In the genomic region with DNA sequence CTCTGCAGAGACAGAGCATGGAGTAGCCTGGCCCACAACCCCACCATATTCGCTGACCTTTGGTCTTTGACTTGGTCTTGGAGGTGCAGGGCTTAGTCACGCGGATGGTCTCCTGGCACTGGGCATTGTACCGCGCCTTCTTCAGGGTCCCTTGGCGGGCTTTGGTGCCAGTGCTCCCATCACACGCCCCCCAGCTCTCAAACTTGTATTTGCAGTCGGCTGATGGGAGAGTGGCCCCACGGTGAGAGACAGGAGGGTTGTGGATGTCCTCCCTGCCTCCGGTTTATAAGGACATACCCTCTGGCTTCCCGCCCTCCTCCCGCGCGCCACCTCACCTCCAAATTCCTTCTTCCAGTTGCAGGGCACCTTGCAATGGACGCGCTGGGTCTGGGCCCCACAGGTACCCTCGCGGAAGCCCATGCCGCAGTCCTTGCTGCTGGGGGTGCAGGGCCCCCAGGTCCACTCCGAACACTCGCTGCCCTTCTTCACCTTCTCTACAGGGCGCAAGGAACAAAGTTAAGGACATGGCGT, we compare ENCODE assay signal across 9 mouse cellular contexts. TPM values are rescaled to one million over a fixed set of nuclear protein-coding genes. Genes with fewer than 3 reads are reported as not detected.
A peak's percentile ranks its signal among the peaks of the same experiment; 100 is the strongest.
DNase-seq lines count a peak whose midpoint lies in the region; ATAC-seq and TF ChIP-seq lines count a peak whose summit lies in the region.
"Had no signal": no experiment of that assay in that cellular context is flagged by ENCODE, and none has a peak within 500 bp of the region (broad histone marks: within the 10 kb centered on the region; RNA-seq: fewer than 3 reads in every experiment).

No protein-coding gene starts in this region.

- H3K27me3 ChIP-seq in ES-Bruce4 (ENCODE audit: control insufficient read depth, insufficient read depth, low read length, poor library complexity, severe bottlenecking) = no peaks in the 10 kb centered on the region
- H3K27me3 ChIP-seq in forebrain, embryonic 16.5 days (replicated peaks; ENCODE audit: control insufficient read depth, insufficient read depth, low read length) = no peaks in the 10 kb centered on the region
- H3K27me3 ChIP-seq in limb, embryonic 10.5 days (ENCODE audit: low read depth, poor library complexity, severe bottlenecking) = no peaks in the 10 kb centered on the region

- TF ChIP-seq POLR2A in ES-Bruce4 (IDR thresholded peaks at IDR 0.05; ENCODE audit: insufficient read depth, low read length) = no peak

- H3K27ac ChIP-seq in ES-Bruce4 (ENCODE audit: insufficient read depth, low read length) = peak overlapping the region; percentile 50
- H3K27ac ChIP-seq in forebrain, embryonic 16.5 days (ENCODE audit: low read length) = peak overlapping the region; percentile 77; the same call in 1 of the 2 replicates
- peak overlapping the region; percentile 100 for H3K27ac ChIP-seq in limb, embryonic 10.5 days

- DNase-seq in cerebellum, adult 11-12 months = peak; percentile 55
- peak; percentile 68 for DNase-seq in limb, embryonic 10.5 days (ENCODE audit: low spot score)
- peak; percentile 29 for DNase-seq in retina, postnatal 1 day
- DNase-seq in frontal cortex, postnatal 36 days (ENCODE audit: low spot score in 2 of 2) = no peak
- no peak for DNase-seq in spleen, postnatal 10 days (ENCODE audit: low spot score in 2 of 2)

- no peak for ATAC-seq in cerebellum, adult (ENCODE audit: insufficient number of reproducible peaks, low FRiP score, low TSS enrichment)
- no peak for ATAC-seq in forebrain, embryonic 16.5 days

- peak overlapping the region; percentile 86 for H3K4me3 ChIP-seq in ES-Bruce4 (ENCODE audit: low read depth, low read length)
- H3K4me3 ChIP-seq in forebrain, embryonic 16.5 days (replicated peaks; ENCODE audit: low read length) = peak overlapping the region; percentile 67
- H3K4me3 ChIP-seq in limb, embryonic 10.5 days = peak overlapping the region; percentile 88
- H3K4me3 ChIP-seq: myocyte had no signal

- H3K9ac ChIP-seq in ES-Bruce4 (ENCODE audit: low read depth, poor library complexity, severe bottlenecking) = peak overlapping the region; percentile 46
- peak overlapping the region; percentile 79 for H3K9ac ChIP-seq in forebrain, embryonic 16.5 days (replicated peaks; ENCODE audit: low read depth, low read length)

- WGBS in forebrain, embryonic 16.5 days = under 1% methylated on average over 23 of the region's 23 CpGs
- WGBS in limb, embryonic 10.5 days = under 1% methylated on average over 23 of the region's 23 CpGs

- peak overlapping the region; percentile 86 for H3K4me2 ChIP-seq in forebrain, embryonic 16.5 days (ENCODE audit: low read length)

- 0 out of 2 replicates have a peak, but pooled peaks cover 3% of the 10 kb centered on the region for H3K36me3 ChIP-seq in ES-Bruce4 (ENCODE audit: control insufficient read depth, insufficient read depth, low read length, poor library complexity, severe bottlenecking)
- no peaks in the 10 kb centered on the region for H3K36me3 ChIP-seq in forebrain, embryonic 16.5 days (ENCODE audit: control insufficient read depth, insufficient read depth)
- peaks cover 60% of the 10 kb centered on the region for H3K36me3 ChIP-seq in limb, embryonic 10.5 days

- H3K9me3 ChIP-seq in ES-Bruce4 (replicated peaks; ENCODE audit: control insufficient read depth, insufficient read depth, low read length, poor library complexity, severe bottlenecking) = no peaks in the 10 kb centered on the region
- no peaks in the 10 kb centered on the region for H3K9me3 ChIP-seq in forebrain, embryonic 16.5 days (ENCODE audit: control insufficient read depth, low read length)
- no peaks in the 10 kb centered on the region for H3K9me3 ChIP-seq in limb, embryonic 10.5 days (replicated peaks)

- H3K4me1 ChIP-seq in ES-Bruce4 (ENCODE audit: control insufficient read depth, insufficient read depth, low read length) = peaks cover 10% of the 10 kb centered on the region
- peaks cover 27% of the 10 kb centered on the region for H3K4me1 ChIP-seq in forebrain, embryonic 16.5 days (replicated peaks; ENCODE audit: control insufficient read depth, insufficient read depth, low read length)
- peaks cover 65% of the 10 kb centered on the region for H3K4me1 ChIP-seq in limb, embryonic 10.5 days

- no peak for TF ChIP-seq CTCF in ES-Bruce4 (IDR thresholded peaks at IDR 0.05; ENCODE audit: low read depth, low read length)

- TF ChIP-seq EP300 in ES-Bruce4 (IDR thresholded peaks at IDR 0.05; ENCODE audit: insufficient read depth, low read depth, low read length) = no peak

RNA-seq across cellular contexts. Expression of a gene that starts 1.3 kb away (rescaled TPM):
- 156 and 167 TPM in 2 replicates for polyA plus RNA-seq in ES-Bruce4 (2011; ENCODE audit: insufficient read depth, insufficient read length, low read depth, missing spikeins)
- polyA plus RNA-seq in forebrain, embryonic 16.5 days (2015; fragmentation: Nextera tagmentation; extraction: Ambion mirVana) = 256 and 290 TPM in 2 replicates
- 2,617 and 2,689 TPM in 2 replicates for polyA plus RNA-seq in limb, embryonic 10.5 days (2016; fragmentation: Nextera tagmentation; extraction: Ambion mirVana)

RNA-seq across cellular contexts. Expression of a gene that starts 3.8 kb away (rescaled TPM):
- 0.78 and 0.97 TPM in 2 replicates for polyA plus RNA-seq in ES-Bruce4 (2011; ENCODE audit: insufficient read depth, insufficient read length, low read depth, missing spikeins)
- polyA plus RNA-seq in forebrain, embryonic 16.5 days (2015; fragmentation: Nextera tagmentation; extraction: Ambion mirVana) = 2.4 and 2.6 TPM in 2 replicates
- polyA plus RNA-seq in limb, embryonic 10.5 days (2016; fragmentation: Nextera tagmentation; extraction: Ambion mirVana) = 0.67 and 0.76 TPM in 2 replicates

RNA-seq across cellular contexts. Expression of a gene that starts 14.7 kb away (rescaled TPM):
- polyA plus RNA-seq in ES-Bruce4 (2011; ENCODE audit: insufficient read depth, insufficient read length, low read depth, missing spikeins) = not detected in 2 replicates
- 0.37 and 0.46 TPM in 2 replicates for polyA plus RNA-seq in forebrain, embryonic 16.5 days (2015; fragmentation: Nextera tagmentation; extraction: Ambion mirVana)
- polyA plus RNA-seq in limb, embryonic 10.5 days (2016; fragmentation: Nextera tagmentation; extraction: Ambion mirVana) = 0.33 and 0.56 TPM in 2 replicates

RNA-seq across cellular contexts. Expression of a gene that starts 44.8 kb away (rescaled TPM):
- 28.1 and 29.6 TPM in 2 replicates for polyA plus RNA-seq in ES-Bruce4 (2011; ENCODE audit: insufficient read depth, insufficient read length, low read depth, missing spikeins)
- 28.7 and 33.6 TPM in 2 replicates for polyA plus RNA-seq in forebrain, embryonic 16.5 days (2015; fragmentation: Nextera tagmentation; extraction: Ambion mirVana)
- 57.3 and 59.9 TPM in 2 replicates for polyA plus RNA-seq in limb, embryonic 10.5 days (2016; fragmentation: Nextera tagmentation; extraction: Ambion mirVana)

Comparison
In these comparisons a context has a peak if more than half of its experiments do, and no peak if none do; other contexts are left out.
1. DNase-seq: peak in cerebellum, adult 11-12 months (single experiment), limb, embryonic 10.5 days (single experiment) and retina, postnatal 1 day (single experiment); none in frontal cortex, postnatal 36 days (0 of 2) and spleen, postnatal 10 days (0 of 2).
2. H3K27ac ChIP-seq: peak in every context shown above with its lines; median percentile 100 in limb, embryonic 10.5 days; 77 in forebrain, embryonic 16.5 days; 50 in ES-Bruce4.
3. Peak in every context shown above with its lines, with median percentiles within 50 percentile points of each other: H3K4me3 ChIP-seq.